Mouse (Mus musculus) embryonic facial prominence, embryonic 14.5 days (tissue): ENCODE measurements around the gene Dnah10. TPM values are rescaled to one million over a fixed set of nuclear protein-coding genes. Genes with fewer than 3 reads are reported as not detected.

Experiments used
- ATAC-seq: fragments of 200-750 bp; cut with Nextera tagmentation; 2 replicates; pipeline ENCODE4 v1.8.0; 2017; ENCODE audit warnings: low read depth, moderate number of reproducible peaks, moderate TSS enrichment
- DNase-seq: peaks from one replicate; pipeline ENCODE4 v3.0.0-alpha.2; 2015; ENCODE audit warnings: low spot score
- H3K27ac ChIP-seq: fragments of 300-500 bp; sonication (generic); replicated peaks from 2 replicates; pipeline ENCODE4 v1.5.1; 2014; ENCODE audit warnings: low read depth, mild to moderate bottlenecking, low read length, moderate library complexity
- H3K27me3 ChIP-seq: fragments of 300-500 bp; sonication (generic); replicated peaks from 2 replicates; pipeline ENCODE4 v1.6.1; 2014; ENCODE audit warnings: low read length; ENCODE audit not compliant: control insufficient read depth, insufficient read depth
- H3K36me3 ChIP-seq: fragments of 300-500 bp; sonication (generic); 2 replicates; pipeline ENCODE4 v1.6.1; 2014; ENCODE audit warnings: low read length, mixed read lengths; ENCODE audit not compliant: control insufficient read depth, insufficient read depth
- H3K4me1 ChIP-seq: fragments of 300-500 bp; sonication (generic); 2 replicates; pipeline ENCODE4 v1.6.1; 2014; ENCODE audit warnings: antibody characterized with exemption, low read length; ENCODE audit not compliant: control insufficient read depth, insufficient read depth
- H3K4me2 ChIP-seq: fragments of 300-500 bp; sonication (generic); 2 replicates; pipeline ENCODE4 v1.6.1; 2014; ENCODE audit warnings: low read depth, mild to moderate bottlenecking, low read length, moderate library complexity, mixed read lengths
- H3K4me3 ChIP-seq: fragments of 300-500 bp; sonication (generic); 2 replicates; pipeline ENCODE4 v1.5.1; 2014; ENCODE audit warnings: low read depth, mild to moderate bottlenecking, low read length
- H3K9ac ChIP-seq: fragments of 300-500 bp; sonication (generic); 2 replicates; pipeline ENCODE4 v1.6.1; 2014; ENCODE audit warnings: low read depth, mild to moderate bottlenecking, low read length, moderate library complexity, mixed read lengths
- H3K9me3 ChIP-seq: fragments of 300-500 bp; sonication (generic); 2 replicates; pipeline ENCODE4 v1.6.1; 2016; ENCODE audit warnings: low read length; ENCODE audit not compliant: control insufficient read depth
- WGBS: fragments of 180-500 bp; shearing (Covaris S2); extraction: QIAGEN DNeasy Blood & Tissue Kit; methylation state at CpG from one replicate; pipeline ENCODE4 v1.1.7; 2014; 5-methylcytosine and 5-hydroxymethylcytosine counted together
- polyA plus RNA-seq: library from polyadenylated mRNA; unstranded; fragments of >200 nt; fragmentation: Nextera tagmentation; extraction: Ambion mirVana; gene quantifications from 2 replicates; pipeline ENCODE4 v1.2.1, GENCODE M21; 2014

Gene Dnah10
- polyA plus RNA-seq, 1 experiment from 2014 or later, result 0.39 TPM

DNA sequence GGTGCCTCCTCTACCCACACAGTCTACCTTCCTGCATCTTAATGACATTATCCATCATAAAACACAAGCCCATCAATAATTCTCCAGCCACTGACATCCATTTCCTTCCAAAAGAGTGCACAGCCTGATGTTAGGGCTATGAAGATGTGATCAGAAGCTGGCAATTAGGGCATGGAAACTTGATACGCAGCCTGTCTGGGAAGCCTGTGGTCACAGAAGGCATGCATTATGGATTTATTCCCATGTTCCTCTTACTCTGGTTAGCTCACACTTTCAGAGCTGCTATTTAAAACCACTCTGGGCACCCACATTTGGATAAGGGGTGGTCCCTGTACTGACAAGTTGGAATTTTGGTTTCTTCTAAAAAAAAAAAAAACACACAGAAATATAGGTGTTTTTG is 122.1 kb downstream of the Dnah10 start:
- H3K4me2 ChIP-seq, result no peak overlapping the region
- ATAC-seq (peak; percentile 60; the same call in 1 of the 2 replicates), DNase-seq (peak; percentile 72)
- no peak overlapping the region for H3K4me3 ChIP-seq
- 19% methylated on average over 1 of the region's 1 CpGs for WGBS
- peaks cover 8% of the 10 kb centered on the region; the same call in 1 of the 2 replicates for H3K4me1 ChIP-seq
- no peaks in the 10 kb centered on the region for H3K9me3 ChIP-seq
- no peak overlapping the region for H3K27ac ChIP-seq
- H3K27me3 ChIP-seq, result no peaks in the 10 kb centered on the region
- H3K9ac ChIP-seq, result no peak overlapping the region
- no peaks in the 10 kb centered on the region for H3K36me3 ChIP-seq

DNA sequence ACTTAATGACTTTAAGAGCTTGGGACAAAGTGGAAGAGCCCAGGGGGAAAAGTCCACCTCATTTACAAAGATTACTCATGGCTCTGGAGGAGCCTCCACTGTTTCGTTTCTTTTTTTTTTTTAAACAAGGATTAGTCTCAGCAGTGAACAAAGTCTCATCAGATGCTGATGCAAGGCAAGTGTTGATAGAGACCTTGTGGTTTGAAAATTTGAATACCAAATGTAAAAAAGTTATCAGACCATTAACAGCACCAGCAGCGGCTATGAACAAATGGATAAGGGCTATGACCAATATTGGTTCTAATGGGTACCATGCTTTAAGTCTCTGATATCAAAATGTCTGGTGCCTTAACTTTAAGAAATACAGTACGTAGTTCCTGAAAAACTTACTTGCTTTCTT is 124.1 kb downstream of the Dnah10 start:
- no peak overlapping the region for H3K9ac ChIP-seq
- no peaks in the 10 kb centered on the region for H3K9me3 ChIP-seq
- peaks cover 8% of the 10 kb centered on the region; the same call in 1 of the 2 replicates for H3K4me1 ChIP-seq
- no peak overlapping the region for H3K4me3 ChIP-seq
- no peaks in the 10 kb centered on the region for H3K27me3 ChIP-seq
- no peaks in the 10 kb centered on the region for H3K36me3 ChIP-seq
- no peak overlapping the region for H3K27ac ChIP-seq
- H3K4me2 ChIP-seq, result no peak overlapping the region
- WGBS, result 77% methylated on average over 3 of the region's 3 CpGs
- ATAC-seq (no peak), DNase-seq (no peak)

DNA sequence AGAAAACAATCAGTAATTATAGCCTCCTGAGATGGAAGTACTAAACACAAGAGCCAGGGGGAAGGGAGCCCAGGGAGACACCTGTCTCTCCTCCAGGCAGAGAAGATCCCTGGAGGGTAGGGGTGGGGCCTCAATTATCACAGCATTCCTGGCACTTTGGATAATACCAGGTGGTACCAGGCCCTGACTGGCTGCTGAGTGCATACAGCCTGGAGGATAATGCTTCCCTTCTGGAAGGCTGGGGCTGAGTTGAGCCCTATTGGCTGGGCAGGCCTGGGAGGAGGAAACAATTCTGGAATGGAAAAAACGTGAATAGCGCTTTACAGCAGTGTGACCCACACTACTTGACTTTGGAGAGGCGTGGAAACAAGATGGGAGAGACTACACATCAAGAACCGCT is 126.7 kb downstream of the Dnah10 start:
- DNase-seq (peak; percentile 59), ATAC-seq (peak; percentile 81)
- H3K4me3 ChIP-seq, result no peak overlapping the region
- no peak overlapping the region for H3K27ac ChIP-seq
- no peaks in the 10 kb centered on the region for H3K36me3 ChIP-seq
- no peak overlapping the region for H3K9ac ChIP-seq
- 37% methylated on average over 4 of the region's 4 CpGs for WGBS
- no peaks in the 10 kb centered on the region for H3K9me3 ChIP-seq
- H3K4me2 ChIP-seq, result no peak overlapping the region
- peaks cover 8% of the 10 kb centered on the region; the same call in 1 of the 2 replicates for H3K4me1 ChIP-seq
- H3K27me3 ChIP-seq, result no peaks in the 10 kb centered on the region

DNA sequence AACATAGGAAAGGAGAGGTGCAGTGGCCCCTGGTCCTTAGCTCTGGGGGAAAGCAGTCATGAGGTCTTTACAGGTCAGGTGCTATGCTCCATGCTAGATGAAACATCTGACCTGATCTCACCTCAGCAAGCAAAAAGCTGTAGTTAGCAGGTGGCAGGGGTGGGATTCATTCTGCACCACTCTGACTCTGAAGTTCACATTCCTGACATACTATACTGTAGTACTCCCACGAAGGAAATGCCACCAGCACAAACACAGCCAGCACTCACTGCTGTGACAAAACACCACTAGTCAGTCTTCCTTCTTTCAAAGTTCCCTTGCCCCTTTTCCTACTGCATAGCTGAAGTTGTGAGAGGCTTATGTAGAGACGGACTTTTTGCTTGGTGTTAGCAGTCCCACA is 127.4 kb downstream of the Dnah10 start:
- Histone ChIP-seq H3K27ac (no peak overlapping the region), H3K36me3 (no peaks in the 10 kb centered on the region), H3K27me3 (no peaks in the 10 kb centered on the region), H3K9ac (no peak overlapping the region), H3K9me3 (no peaks in the 10 kb centered on the region), H3K4me3 (no peak overlapping the region), H3K4me1 (peaks cover 8% of the 10 kb centered on the region; the same call in 1 of the 2 replicates), H3K4me2 (no peak overlapping the region)
- DNase-seq (no peak), ATAC-seq (no peak)
- 22% methylated on average over 2 of the region's 2 CpGs for WGBS

DNA sequence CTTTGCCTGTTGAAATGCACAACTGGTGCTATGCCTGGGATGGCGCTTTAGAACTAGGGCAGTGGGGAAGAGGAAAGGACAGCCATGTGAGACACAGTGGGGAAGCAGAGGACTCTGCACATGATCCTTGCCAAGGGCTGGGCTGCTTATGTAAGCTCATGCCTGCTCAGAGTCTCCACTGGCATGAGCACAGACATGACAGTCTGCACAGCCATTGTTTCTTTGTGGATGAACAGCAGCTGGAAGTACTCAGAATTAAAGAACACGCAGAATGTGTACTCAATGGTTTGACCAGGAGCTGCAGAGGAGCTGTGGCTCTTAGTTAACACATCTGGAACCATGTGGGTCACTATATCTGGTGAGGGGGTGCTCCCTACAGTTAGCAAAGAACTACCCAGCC is 128.2 kb downstream of the Dnah10 start:
- ATAC-seq (no peak), DNase-seq (no peak)
- Histone ChIP-seq H3K4me1 (peaks cover 7% of the 10 kb centered on the region; the same call in 1 of the 2 replicates), H3K36me3 (no peaks in the 10 kb centered on the region), H3K4me3 (no peak overlapping the region), H3K4me2 (no peak overlapping the region), H3K9me3 (no peaks in the 10 kb centered on the region), H3K27ac (no peak overlapping the region), H3K27me3 (no peaks in the 10 kb centered on the region), H3K9ac (no peak overlapping the region)
- WGBS, result 67% methylated on average over 2 of the region's 2 CpGs

DNA sequence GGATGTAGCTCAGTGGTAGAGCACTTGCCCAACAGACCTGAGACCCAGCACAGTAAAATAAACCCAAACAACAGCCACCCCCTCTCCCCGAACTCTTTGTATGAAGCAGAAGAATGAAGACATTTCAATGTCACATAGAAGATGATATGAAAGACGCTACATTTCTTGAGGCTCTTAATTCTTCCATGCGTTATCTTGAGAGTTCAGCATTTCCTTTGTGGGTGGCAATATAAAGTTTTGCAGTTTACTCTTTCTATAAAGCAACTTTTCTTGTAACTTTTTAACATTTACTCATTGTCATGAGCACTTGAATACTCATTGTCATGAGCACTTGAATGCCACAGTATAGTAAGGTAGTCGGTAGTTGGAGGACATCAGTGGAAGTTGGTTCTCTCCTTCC is 129.3 kb downstream of the Dnah10 start:
- H3K9me3 ChIP-seq, result no peaks in the 10 kb centered on the region
- no peak overlapping the region for H3K4me2 ChIP-seq
- DNase-seq (no peak), ATAC-seq (no peak)
- no peak overlapping the region for H3K4me3 ChIP-seq
- no peaks in the 10 kb centered on the region for H3K27me3 ChIP-seq
- WGBS, result 89% methylated on average over 4 of the region's 4 CpGs
- no peaks in the 10 kb centered on the region for H3K4me1 ChIP-seq
- no peak overlapping the region for H3K9ac ChIP-seq
- no peak overlapping the region for H3K27ac ChIP-seq
- no peaks in the 10 kb centered on the region for H3K36me3 ChIP-seq

DNA sequence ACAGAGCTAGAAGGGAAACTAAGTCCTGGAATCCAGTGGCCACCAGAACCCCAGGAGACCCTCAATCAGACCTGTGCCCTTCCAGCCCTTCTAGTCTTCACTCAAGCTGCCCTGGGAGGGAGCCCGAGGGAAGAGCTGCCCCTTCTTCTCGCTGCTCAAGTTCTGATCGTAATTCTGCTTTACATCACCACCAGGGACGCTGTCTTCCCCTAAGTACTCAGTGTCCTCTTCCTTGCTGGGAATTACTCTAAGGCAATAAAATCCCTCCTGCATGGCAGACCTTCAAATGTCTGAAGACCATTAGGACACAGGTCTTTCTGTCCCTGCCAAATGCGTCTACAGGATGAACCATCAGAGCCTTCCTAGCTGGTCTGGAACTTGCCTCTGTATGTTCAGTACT is 135.1 kb downstream of the Dnah10 start:
- peaks cover 9% of the 10 kb centered on the region for H3K4me1 ChIP-seq
- 0 out of 2 replicates have a peak, but pooled peaks cover 5% of the 10 kb centered on the region for H3K36me3 ChIP-seq
- peak; percentile 29 for DNase-seq
- ATAC-seq, result no peak
- H3K27me3 ChIP-seq, result peaks cover 20% of the 10 kb centered on the region
- no peak overlapping the region for H3K27ac ChIP-seq
- no peak overlapping the region for H3K4me3 ChIP-seq
- H3K9me3 ChIP-seq, result no peaks in the 10 kb centered on the region
- H3K9ac ChIP-seq, result no peak overlapping the region
- 15% methylated on average over 5 of the region's 5 CpGs for WGBS
- no peak overlapping the region for H3K4me2 ChIP-seq

DNA sequence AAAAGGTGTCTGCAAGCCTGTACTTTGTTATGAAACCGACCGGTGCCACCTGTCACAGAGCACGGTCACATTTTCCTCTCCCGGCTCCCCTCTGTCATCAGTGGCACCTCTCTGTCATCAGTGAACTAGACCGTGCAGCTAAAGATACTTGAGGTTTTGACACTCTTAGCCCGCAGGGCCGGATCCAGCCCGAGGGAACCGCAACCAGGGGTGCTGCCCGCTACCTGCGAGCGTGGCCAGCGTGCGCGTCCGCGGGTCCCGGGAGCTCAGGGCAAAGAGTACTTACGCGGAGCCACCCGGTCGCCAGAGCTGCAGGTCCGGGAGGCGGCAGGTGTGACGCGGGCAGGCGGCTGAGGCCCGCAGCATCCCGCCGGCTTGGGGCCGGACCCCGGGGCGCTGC is 136.6 kb downstream of the Dnah10 start:
- peak overlapping the region; percentile 96 for H3K4me2 ChIP-seq
- ATAC-seq (no peak), DNase-seq (no peak)
- peaks cover 9% of the 10 kb centered on the region for H3K4me1 ChIP-seq
- H3K27me3 ChIP-seq, result peaks cover 20% of the 10 kb centered on the region
- peak overlapping the region; percentile 96 for H3K4me3 ChIP-seq
- WGBS, result under 1% methylated on average over 19 of the region's 33 CpGs
- peak overlapping the region; percentile 70 for H3K27ac ChIP-seq
- peak overlapping the region; percentile 68 for H3K9ac ChIP-seq
- H3K36me3 ChIP-seq, result peaks cover 14% of the 10 kb centered on the region; the same call in 1 of the 2 replicates
- no peaks in the 10 kb centered on the region for H3K9me3 ChIP-seq
